Mouse (Mus musculus) olfactory bulb, adult 2 months (tissue): ENCODE results near the gene Comtd1. TPM values are rescaled to one million over a fixed set of nuclear protein-coding genes. Genes with fewer than 3 reads are reported as not detected.

Source experiments
- H3K27ac ChIP-seq: fragments of 200-500 bp; 2 replicates; pipeline ENCODE4 v1.5.1; 2012; ENCODE audit warnings: low read depth, low read length; ENCODE audit not compliant: insufficient read depth
- H3K4me1 ChIP-seq: fragments of 200-500 bp; 2 replicates; pipeline ENCODE4 v1.6.1; 2012; ENCODE audit warnings: low read length; ENCODE audit not compliant: control insufficient read depth, insufficient read depth
- H3K4me3 ChIP-seq: fragments of 200-500 bp; 2 replicates; pipeline ENCODE4 v1.5.1; 2012; ENCODE audit warnings: mild to moderate bottlenecking, low read depth, low read length, moderate library complexity; ENCODE audit not compliant: insufficient read depth
- CTCF ChIP-seq: fragments of 200-500 bp; IDR thresholded peaks from 2 replicates; pipeline ENCODE4 v1.5.1; 2012; ENCODE audit warnings: low read depth, mild to moderate bottlenecking, low read length, moderate library complexity; ENCODE audit not compliant: insufficient read depth
- POLR2A ChIP-seq: fragments of 200-500 bp; IDR thresholded peaks from 2 replicates; pipeline ENCODE4 v1.6.1; 2012; ENCODE audit warnings: mild to moderate bottlenecking, low read depth, low read length, moderate library complexity; ENCODE audit not compliant: insufficient read depth
- WGBS: fragments of 180-500 bp; shearing (Covaris S2); methylation state at CpG from one replicate; pipeline ENCODE4 v1.1.7; 2018; 5-methylcytosine and 5-hydroxymethylcytosine counted together
- polyA plus RNA-seq: library from polyadenylated mRNA; stranded (reverse); fragments of >200 nt; gene quantifications from 2 replicates; pipeline ENCODE4 v1.2.4, GENCODE M21; 2012; ENCODE audit warnings: low replicate concordance; ENCODE audit not compliant: missing spikeins, insufficient read depth, insufficient read length

The Comtd1 gene
- polyA plus RNA-seq, 1 experiment: not detected

- Histone ChIP-seq H3K4me1 (0 out of 2 replicates have a peak, but pooled peaks cover 1% of the 10 kb centered on the region), H3K27ac (no peak overlapping the region), H3K4me3 (no peak overlapping the region)
- TF ChIP-seq CTCF (no peak), POLR2A (no peak)
- 88% methylated on average over 5 of the region's 5 CpGs for WGBS
Measured at GRCm38 (mm10) chr14:21841819-21842592, 6.8 kb downstream of the Comtd1 start.

GRCm38 (mm10) chr14:21838336-21839017, 10.3 kb downstream of the Comtd1 start:
- H3K4me1 ChIP-seq: no peaks in the 10 kb centered on the region
- WGBS: 77% methylated on average over 8 of the region's 8 CpGs
- H3K27ac ChIP-seq: no peak overlapping the region
- TF ChIP-seq CTCF (no peak), POLR2A (no peak)
- H3K4me3 ChIP-seq: no peak overlapping the region

GRCm38 (mm10) chr14:21831830-21832403, 16.9 kb downstream of the Comtd1 start:
- H3K27ac ChIP-seq: peak overlapping the region; percentile 98; the same call in 1 of the 2 replicates
- peaks cover 3% of the 10 kb centered on the region; the same call in 1 of the 2 replicates for H3K4me1 ChIP-seq
- under 1% methylated on average over 28 of the region's 28 CpGs for WGBS
- no peak for TF ChIP-seq CTCF
- no peak for TF ChIP-seq POLR2A
- H3K4me3 ChIP-seq: peak overlapping the region; percentile 75

- peak overlapping the region; percentile 98 for H3K27ac ChIP-seq
- TF ChIP-seq CTCF: no peak
- TF ChIP-seq POLR2A: peak; percentile 36
- peaks cover 3% of the 10 kb centered on the region; the same call in 1 of the 2 replicates for H3K4me1 ChIP-seq
- H3K4me3 ChIP-seq: peak overlapping the region; percentile 75
- WGBS: under 1% methylated on average over 73 of the region's 73 CpGs
Measured at GRCm38 (mm10) chr14:21830876-21831767, 17.7 kb downstream of the Comtd1 start.

- TF ChIP-seq CTCF: no peak
- TF ChIP-seq POLR2A: no peak
- Histone ChIP-seq H3K4me1 (peaks cover 4% of the 10 kb centered on the region), H3K4me3 (no peak overlapping the region), H3K27ac (no peak overlapping the region)
- 55% methylated on average over 9 of the region's 9 CpGs for WGBS
Measured at GRCm38 (mm10) chr14:21825786-21826491, 22.8 kb downstream of the Comtd1 start.

GRCm38 (mm10) chr14:21824938-21825337, 23.8 kb downstream of the Comtd1 start, which contains the start of gene Vdac2:
Vdac2 (plus strand) TSS chr14:21825238.
- no peak within 1 kb of the TSS for H3K4me3 ChIP-seq
- H3K4me1 ChIP-seq: peaks cover 4% of the 10 kb centered on the region
- TF ChIP-seq POLR2A: no peak
- H3K27ac ChIP-seq: no peak within 1 kb of the TSS
- 94% methylated on average over 2 of the region's 2 CpGs for WGBS

GRCm38 (mm10) chr14:21823897-21824296, 24.9 kb downstream of the Comtd1 start:
- Histone ChIP-seq H3K4me3 (no peak overlapping the region), H3K4me1 (peaks cover 4% of the 10 kb centered on the region), H3K27ac (no peak overlapping the region)
- 78% methylated on average over 7 of the region's 7 CpGs for WGBS
- TF ChIP-seq CTCF: no peak
- TF ChIP-seq POLR2A: no peak
